Mouse (Mus musculus) CH12.LX (cell line): ENCODE measurements around the gene H3f3b. TPM values are rescaled to one million over a fixed set of nuclear protein-coding genes. Genes with fewer than 3 reads are reported as not detected.

Source experiments
- DNase-seq: peaks from one replicate; pipeline ENCODE4 v3.0.0-alpha.2; 2013; ENCODE audit errors: extremely low read depth
- H3K27ac ChIP-seq: 2 replicates; pipeline ENCODE4 v1.5.1; 2012; ENCODE audit warnings: low read depth, mild to moderate bottlenecking, control low read depth, moderate library complexity; ENCODE audit not compliant: insufficient read depth
- H3K27me3 ChIP-seq: replicated peaks from 2 replicates; pipeline ENCODE3; 2012; ENCODE audit warnings: inconsistent platforms
- H3K36me3 ChIP-seq, 2 experiments: replicated peaks in 1 of 2; 2 replicates each; pipeline versions ENCODE3 to v1.6.1; 2012; ENCODE audit warnings: inconsistent platforms in 1 of 2, low read length in 1 of 2, mild to moderate bottlenecking in 1 of 2, mixed read lengths in 1 of 2, moderate library complexity in 1 of 2; ENCODE audit not compliant: control insufficient read depth in 1 of 2, insufficient read depth in 1 of 2
- H3K4me1 ChIP-seq, 2 experiments: 2 replicates each; pipeline ENCODE4 v1.6.1; 2012; ENCODE audit warnings: inconsistent platforms in 1 of 2, moderate library complexity in 1 of 2; ENCODE audit not compliant: insufficient read depth in 2 of 2, control insufficient read depth in 1 of 2
- H3K4me2 ChIP-seq: 2 replicates; pipeline ENCODE4 v1.6.1; 2012; ENCODE audit warnings: low read depth, mild to moderate bottlenecking, control low read depth; ENCODE audit not compliant: poor library complexity, insufficient read depth, severe bottlenecking
- H3K4me3 ChIP-seq, 3 experiments: fragments of 150-350 bp in 1 of 3; sonication (generic) in 1 of 3; replicated peaks in 1 of 3; 2 replicates each; pipeline versions ENCODE3 to v1.5.1; 2011 to 2012; ENCODE audit warnings: low read depth in 2 of 3, low read length in 2 of 3, mild to moderate bottlenecking in 2 of 3, moderate library complexity in 2 of 3, control low read depth in 1 of 3, improper control_type of control experiment in 1 of 3, inconsistent platforms in 1 of 3, mixed read lengths in 1 of 3; ENCODE audit not compliant: poor library complexity in 1 of 3
- H3K79me2 ChIP-seq: replicated peaks from 2 replicates; pipeline ENCODE4 v1.6.1; 2012; ENCODE audit warnings: mild to moderate bottlenecking, moderate library complexity; ENCODE audit not compliant: control insufficient read depth, poor library complexity, insufficient read depth, severe bottlenecking; ENCODE audit errors: extremely low read depth
- H3K9ac ChIP-seq: 2 replicates; pipeline ENCODE4 v1.6.1; 2012; ENCODE audit warnings: low read depth, mild to moderate bottlenecking, control low read depth, moderate library complexity; ENCODE audit not compliant: insufficient read depth
- H3K9me3 ChIP-seq: replicated peaks from 2 replicates; pipeline ENCODE3; 2012; ENCODE audit warnings: low read length, inconsistent platforms, mixed read lengths
- BHLHE40 ChIP-seq: IDR thresholded peaks from 2 replicates; pipeline ENCODE4 v1.6.1; 2011; ENCODE audit warnings: mild to moderate bottlenecking, low read depth, low read length, improper control_type of control experiment
- CHD1 ChIP-seq: IDR thresholded peaks from 2 replicates; pipeline ENCODE4 v1.6.1; 2012; ENCODE audit warnings: low read depth, low read length, improper control_type of control experiment, inconsistent platforms
- CHD2 ChIP-seq: IDR thresholded peaks from 2 replicates; pipeline ENCODE4 v1.6.1; 2011; ENCODE audit warnings: low read length, improper control_type of control experiment
- CTCF ChIP-seq, 2 experiments: IDR thresholded peaks in 1 of 2; conservative IDR thresholded peaks in 1 of 2; 2 replicates each; pipeline ENCODE4 v1.5.1; 2011 to 2012; ENCODE audit warnings: low read depth in 2 of 2, low read length in 2 of 2, improper control_type of control experiment in 1 of 2, inconsistent platforms in 1 of 2, mild to moderate bottlenecking in 1 of 2, moderate library complexity in 1 of 2
- E2F4 ChIP-seq: IDR thresholded peaks from 2 replicates; pipeline ENCODE4 v1.6.1; 2011; ENCODE audit warnings: low read depth, low read length, improper control_type of control experiment; ENCODE audit not compliant: insufficient replicate concordance
- ELF1 ChIP-seq: IDR thresholded peaks from 2 replicates; pipeline ENCODE4 v1.6.1; 2014; ENCODE audit warnings: low read depth, mild to moderate bottlenecking, inconsistent platforms, low read length, improper control_type of control experiment
- EP300 ChIP-seq: IDR thresholded peaks from 2 replicates; pipeline ENCODE4 v1.6.1; 2011; ENCODE audit warnings: low read length, improper control_type of control experiment
- ETS1 ChIP-seq: conservative IDR thresholded peaks from 2 replicates; pipeline ENCODE4 v1.6.1; 2012; ENCODE audit warnings: low read depth, mild to moderate bottlenecking, inconsistent platforms, low read length, improper control_type of control experiment, moderate library complexity
- GABPA ChIP-seq: IDR thresholded peaks from 2 replicates; pipeline ENCODE4 v1.6.1; 2012; ENCODE audit warnings: low read depth, low read length, improper control_type of control experiment, inconsistent platforms; ENCODE audit not compliant: insufficient replicate concordance
- HCFC1 ChIP-seq: IDR thresholded peaks from 2 replicates; pipeline ENCODE4 v1.6.1; 2012; ENCODE audit warnings: low read depth, mild to moderate bottlenecking, inconsistent platforms, low read length, improper control_type of control experiment
- IRF4 ChIP-seq: IDR thresholded peaks from 2 replicates; pipeline ENCODE4 v1.6.1; 2014; ENCODE audit warnings: low read depth, mild to moderate bottlenecking, inconsistent platforms, low read length, improper control_type of control experiment
- JUN ChIP-seq: IDR thresholded peaks from 2 replicates; pipeline ENCODE4 v1.6.1; 2011; ENCODE audit warnings: low read depth, mild to moderate bottlenecking, low read length, improper control_type of control experiment, moderate library complexity; ENCODE audit not compliant: insufficient read depth
- JUND ChIP-seq: conservative IDR thresholded peaks from 2 replicates; pipeline ENCODE4 v1.6.1; 2011; ENCODE audit warnings: low read depth, low read length, improper control_type of control experiment
- KAT2A ChIP-seq: IDR thresholded peaks from 2 replicates; pipeline ENCODE4 v1.6.1; 2012; ENCODE audit warnings: low read length, improper control_type of control experiment, inconsistent platforms; ENCODE audit not compliant: insufficient replicate concordance
- MAFK ChIP-seq: IDR thresholded peaks from 2 replicates; pipeline ENCODE4 v1.6.1; 2011; ENCODE audit warnings: low read length, improper control_type of control experiment; ENCODE audit not compliant: insufficient replicate concordance
- MAX ChIP-seq: IDR thresholded peaks from 2 replicates; pipeline ENCODE4 v1.6.1; 2011; ENCODE audit warnings: low read length, improper control_type of control experiment
- MAZ ChIP-seq: IDR thresholded peaks from 2 replicates; pipeline ENCODE4 v1.6.1; 2012; ENCODE audit warnings: low read depth, mild to moderate bottlenecking, inconsistent platforms, low read length, improper control_type of control experiment, moderate library complexity
- MEF2A ChIP-seq: IDR thresholded peaks from 2 replicates; pipeline ENCODE4 v1.6.1; 2014; ENCODE audit warnings: low read depth, mild to moderate bottlenecking, inconsistent platforms, low read length, improper control_type of control experiment, borderline replicate concordance
- MXI1 ChIP-seq: IDR thresholded peaks from 2 replicates; pipeline ENCODE4 v1.6.1; 2011; ENCODE audit warnings: mild to moderate bottlenecking, low read depth, low read length, improper control_type of control experiment
- MYC ChIP-seq: IDR thresholded peaks from 2 replicates; pipeline ENCODE4 v1.6.1; 2011; ENCODE audit warnings: low read depth, mild to moderate bottlenecking, improper control_type of control experiment, low read length
- NELFE ChIP-seq: IDR thresholded peaks from 2 replicates; pipeline ENCODE4 v1.6.1; 2011; ENCODE audit warnings: low read depth, low read length, improper control_type of control experiment
- NRF1 ChIP-seq: IDR thresholded peaks from 2 replicates; pipeline ENCODE4 v1.6.1; 2014; ENCODE audit warnings: low read depth, mild to moderate bottlenecking, inconsistent platforms, low read length, improper control_type of control experiment, moderate library complexity
- PAX5 ChIP-seq: IDR thresholded peaks from 2 replicates; pipeline ENCODE4 v1.6.1; 2012; ENCODE audit warnings: low read length, inconsistent platforms, mixed read lengths
- POLR2A ChIP-seq: IDR thresholded peaks from 2 replicates; pipeline ENCODE4 v1.6.1; 2011; ENCODE audit warnings: low read depth, mild to moderate bottlenecking, improper control_type of control experiment, low read length
- POLR2AphosphoS2 ChIP-seq: IDR thresholded peaks from 2 replicates; pipeline ENCODE4 v1.6.1; 2011; ENCODE audit warnings: low read depth, low read length, improper control_type of control experiment
- RAD21 ChIP-seq: IDR thresholded peaks from 2 replicates; pipeline ENCODE4 v1.6.1; 2011; ENCODE audit warnings: low read depth, mild to moderate bottlenecking, low read length, improper control_type of control experiment, moderate library complexity
- RCOR1 ChIP-seq: conservative IDR thresholded peaks from 2 replicates; pipeline ENCODE4 v1.6.1; 2012; ENCODE audit warnings: low read depth, mild to moderate bottlenecking, inconsistent platforms, low read length, improper control_type of control experiment
- SIN3A ChIP-seq: IDR thresholded peaks from 2 replicates; pipeline ENCODE4 v1.6.1; 2012; ENCODE audit warnings: low read length, improper control_type of control experiment, inconsistent platforms
- SMC3 ChIP-seq: IDR thresholded peaks from 2 replicates; pipeline ENCODE4 v1.6.1; 2011; ENCODE audit warnings: low read depth, low read length, improper control_type of control experiment
- TBP ChIP-seq: conservative IDR thresholded peaks from 2 replicates; pipeline ENCODE4 v1.6.1; 2011; ENCODE audit warnings: low read depth, low read length, improper control_type of control experiment
- TCF12 ChIP-seq: IDR thresholded peaks from 2 replicates; pipeline ENCODE4 v1.6.1; 2014; ENCODE audit warnings: low read depth, mild to moderate bottlenecking, inconsistent platforms, low read length, improper control_type of control experiment
- UBTF ChIP-seq: IDR thresholded peaks from 2 replicates; pipeline ENCODE4 v1.6.1; 2012; ENCODE audit warnings: low read depth, mild to moderate bottlenecking, inconsistent platforms, low read length, improper control_type of control experiment, moderate library complexity
- USF1 ChIP-seq: IDR thresholded peaks from 2 replicates; pipeline ENCODE4 v1.6.1; 2014; ENCODE audit warnings: low read depth, mild to moderate bottlenecking, inconsistent platforms, low read length, improper control_type of control experiment
- USF2 ChIP-seq: conservative IDR thresholded peaks from 2 replicates; pipeline ENCODE4 v1.6.1; 2011; ENCODE audit warnings: low read depth, low read length, improper control_type of control experiment
- ZC3H11A ChIP-seq: IDR thresholded peaks from 2 replicates; pipeline ENCODE4 v1.6.1; 2012; ENCODE audit warnings: low read depth, mild to moderate bottlenecking, inconsistent platforms, low read length, improper control_type of control experiment
- ZKSCAN1 ChIP-seq: IDR thresholded peaks from 2 replicates; pipeline ENCODE4 v1.6.1; 2012; ENCODE audit warnings: low read depth, inconsistent platforms, low read length, improper control_type of control experiment, borderline replicate concordance
- ZMIZ1 ChIP-seq: IDR thresholded peaks from 2 replicates; pipeline ENCODE4 v1.6.1; 2012; ENCODE audit warnings: low read depth, mild to moderate bottlenecking, inconsistent platforms, low read length, improper control_type of control experiment
- ZNF384 ChIP-seq: IDR thresholded peaks from 2 replicates; pipeline ENCODE4 v1.6.1; 2012; ENCODE audit warnings: low read depth, low read length, improper control_type of control experiment, inconsistent platforms
- dilution Hi-C: fragments of 300-500 bp; cut with MboI; formaldehyde crosslinking; loops from 2 replicates; pipeline ENCODE4 v1.14.3; 2020; ENCODE audit warnings: low sequenced_read_pairs; ENCODE audit not compliant: extremely low pct_unique_long_range_greater_than_20kb, extremely low pct_ligation_motif_present
- in situ Hi-C: fragments of 300-500 bp; cut with MboI; formaldehyde crosslinking; loops from 3 replicates; pipeline ENCODE4 v1.14.3; 2019; ENCODE audit warnings: low sequenced_read_pairs, low pct_ligation_motif_present, low pct_unique_long_range_greater_than_20kb, mixed read lengths
- polyA plus RNA-seq: library from polyadenylated mRNA; unstranded; fragments of >175 nt; gene quantifications from 2 replicates; pipeline ENCODE4 v1.2.1, GENCODE M21; 2012; ENCODE audit warnings: low read depth; ENCODE audit not compliant: insufficient read length
- total RNA-seq, 2 experiments: library from RNA; depleted of rRNA; stranded (reverse); fragments of 300-350 nt in 1 of 2; fragments of >200 nt in 1 of 2; gene quantifications; 2 replicates each; pipeline ENCODE4 v1.2.3; 2012 to 2014

Gene H3f3b
- total and polyA plus RNA-seq, 3 experiments: 340 to 889 (median 567) TPM

- Histone ChIP-seq H3K27ac (peak overlapping the region; percentile 19; the same call in 1 of the 2 replicates), H3K36me3 (peaks cover 0 to 69% of the 10 kb centered on the region in 2 experiments), H3K9me3 (no peaks in the 10 kb centered on the region), H3K9ac (no peak overlapping the region), H3K27me3 (no peaks in the 10 kb centered on the region), H3K4me2 (peak overlapping the region; percentile 24; the same call in 1 of the 2 replicates), H3K79me2 (no peaks in the 10 kb centered on the region), H3K4me1 (peaks cover 8 to 36% of the 10 kb centered on the region in 2 experiments), H3K4me3 (no peak overlapping the region)
- TF ChIP-seq SIN3A: peak; percentile 83
- TF ChIP-seq ZKSCAN1: no peak
- TF ChIP-seq KAT2A: 0 out of 2 replicates have a peak, but pooled peaks have one; percentile 13
- no peak for TF ChIP-seq GABPA
- no peak for TF ChIP-seq POLR2AphosphoS2
- TF ChIP-seq NRF1: no peak
- no peak for TF ChIP-seq USF1
- TF ChIP-seq ZMIZ1: 0 out of 2 replicates have a peak, but pooled peaks have one; percentile 53
- TF ChIP-seq TBP: 0 out of 2 replicates have a peak, but pooled peaks have one; percentile 27
- peak; percentile 84 for TF ChIP-seq JUN
- TF ChIP-seq CHD1: no peak
- TF ChIP-seq RAD21: peak; percentile 70
- TF ChIP-seq MAX: no peak; the same call in 1 of the 2 replicates
- peak; percentile 23; the same call in 1 of the 2 replicates for TF ChIP-seq ELF1
- TF ChIP-seq JUND: peak; percentile 84
- no peak for TF ChIP-seq UBTF
- TF ChIP-seq E2F4: no peak
- TF ChIP-seq CTCF (conservative IDR thresholded peaks at IDR 0.05 in 1 of 2, IDR thresholded peaks at IDR 0.05 in 1 of 2; ENCODE audit: low read depth in 2 of 2, low read length in 2 of 2): peak; percentile 75 to 87
- TF ChIP-seq MYC: peak; percentile 60
- no peak for TF ChIP-seq POLR2A
- TF ChIP-seq EP300: peak; percentile 87
- TF ChIP-seq CHD2: no peak
- peak; percentile 66 for TF ChIP-seq HCFC1
- no peak for TF ChIP-seq USF2
- peak; percentile 33; the same call in 1 of the 2 replicates for TF ChIP-seq RCOR1
- TF ChIP-seq TCF12: peak; percentile 62
- peak; percentile 8; the same call in 1 of the 2 replicates for TF ChIP-seq ZC3H11A
- 0 out of 2 replicates have a peak, but pooled peaks have one; percentile 17 for TF ChIP-seq MXI1
- TF ChIP-seq SMC3: peak; percentile 61
- peak; percentile 73 for TF ChIP-seq BHLHE40
- TF ChIP-seq ZNF384: peak; percentile 89
- TF ChIP-seq NELFE: 0 out of 2 replicates have a peak, but pooled peaks have one; percentile 37
- TF ChIP-seq ETS1: peak; percentile 98
- no peak for TF ChIP-seq MAZ
- peak; percentile 56; the same call in 1 of the 2 replicates for TF ChIP-seq MAFK
- no peak for TF ChIP-seq PAX5
- TF ChIP-seq IRF4: peak; percentile 94
- peak; percentile 86 for TF ChIP-seq MEF2A
- dilution Hi-C loops: no loop called here
- peak; percentile 98 for DNase-seq
- in situ Hi-C loops: no loop called here
These were observed 43.7 kb upstream of the H3f3b start for GRCm38 (mm10) chr11:116071510-116071909.
